Mouse (Mus musculus) MEL (cell line): ENCODE measurements around the gene Irf2bp1. TPM values are rescaled to one million over a fixed set of nuclear protein-coding genes. Genes with fewer than 3 reads are reported as not detected.

ENCODE experiments used
- DNase-seq: peaks from one replicate; pipeline ENCODE4 v3.0.0; 2011; ENCODE audit warnings: low read depth, low spot score
- H3K27ac ChIP-seq: 2 replicates; pipeline ENCODE4 v1.5.1; 2012; ENCODE audit warnings: low read depth, mild to moderate bottlenecking, control low read depth, low read length, moderate library complexity; ENCODE audit not compliant: control insufficient read depth
- H3K27me3 ChIP-seq, 2 experiments: fragments of 150-350 bp in 1 of 2; sonication (generic) in 1 of 2; 2 replicates each; pipeline ENCODE4 v1.6.1; 2012; ENCODE audit warnings: low read length in 2 of 2, mild to moderate bottlenecking in 2 of 2, improper control_type of control experiment in 1 of 2, moderate library complexity in 1 of 2; ENCODE audit not compliant: insufficient read depth in 2 of 2, control insufficient read depth in 1 of 2
- H3K36me3 ChIP-seq, 2 experiments: 2 replicates each; pipeline ENCODE4 v1.6.1; 2012 to 2014; ENCODE audit warnings: low read length in 2 of 2, improper control_type of control experiment in 1 of 2, inconsistent platforms in 1 of 2, mild to moderate bottlenecking in 1 of 2; ENCODE audit not compliant: insufficient read depth in 2 of 2, control insufficient read depth in 1 of 2
- H3K4me1 ChIP-seq, 2 experiments: fragments of 150-350 bp in 1 of 2; sonication (generic) in 1 of 2; 2 replicates each; pipeline ENCODE4 v1.6.1; 2012; ENCODE audit warnings: low read length in 2 of 2, improper control_type of control experiment in 1 of 2, mild to moderate bottlenecking in 1 of 2; ENCODE audit not compliant: insufficient read depth in 2 of 2, control insufficient read depth in 1 of 2
- H3K4me3 ChIP-seq, 2 experiments: fragments of 150-350 bp in 1 of 2; sonication (generic) in 1 of 2; 2 replicates each; pipeline ENCODE4 v1.5.1; 2012; ENCODE audit warnings: low read depth in 2 of 2, low read length in 2 of 2, mild to moderate bottlenecking in 2 of 2, moderate library complexity in 2 of 2, control low read depth in 1 of 2, improper control_type of control experiment in 1 of 2; ENCODE audit not compliant: control insufficient read depth in 1 of 2, insufficient read depth in 1 of 2
- H3K79me2 ChIP-seq: 2 replicates; pipeline ENCODE4 v1.6.1; 2012; ENCODE audit warnings: mild to moderate bottlenecking, low read length, moderate library complexity; ENCODE audit not compliant: control insufficient read depth, poor library complexity, insufficient read depth
- H3K9ac ChIP-seq: 2 replicates; pipeline ENCODE4 v1.6.1; 2012; ENCODE audit warnings: low read depth, mild to moderate bottlenecking, control low read depth, low read length, moderate library complexity; ENCODE audit not compliant: control insufficient read depth, poor library complexity, severe bottlenecking
- H3K9me3 ChIP-seq: fragments of 150-350 bp; sonication (generic); replicated peaks from 2 replicates; pipeline ENCODE4 v1.6.1; 2012; ENCODE audit warnings: mild to moderate bottlenecking, low read length, improper control_type of control experiment, moderate library complexity; ENCODE audit not compliant: insufficient read depth
- BHLHE40 ChIP-seq: IDR thresholded peaks from 2 replicates; pipeline ENCODE4 v1.6.1; 2012; ENCODE audit warnings: low read depth, mild to moderate bottlenecking, inconsistent platforms, low read length, improper control_type of control experiment, borderline replicate concordance
- CHD1 ChIP-seq: IDR thresholded peaks from 2 replicates; pipeline ENCODE4 v1.6.1; 2012; ENCODE audit warnings: low read depth, mild to moderate bottlenecking, inconsistent platforms, low read length, improper control_type of control experiment
- CTCF ChIP-seq, 3 experiments: IDR thresholded peaks in 2 of 3; conservative IDR thresholded peaks in 1 of 3; 2 replicates each; pipeline ENCODE4 v1.5.1; 2011 to 2012; ENCODE audit warnings: low read length in 3 of 3, low read depth in 2 of 3, mild to moderate bottlenecking in 2 of 3, improper control_type of control experiment in 1 of 3, inconsistent platforms in 1 of 3, mixed read lengths in 1 of 3, moderate library complexity in 1 of 3; ENCODE audit not compliant: control insufficient read depth in 1 of 3, insufficient read depth in 1 of 3, poor library complexity in 1 of 3, severe bottlenecking in 1 of 3
- ETS1 ChIP-seq: IDR thresholded peaks from 2 replicates; pipeline ENCODE4 v1.6.1; 2012; ENCODE audit warnings: low read depth, mild to moderate bottlenecking, inconsistent platforms, low read length, improper control_type of control experiment, moderate library complexity
- GABPA ChIP-seq: IDR thresholded peaks from 2 replicates; pipeline ENCODE4 v1.6.1; 2012; ENCODE audit warnings: low read depth, mild to moderate bottlenecking, inconsistent platforms, low read length, improper control_type of control experiment, moderate library complexity
- GATA1 ChIP-seq: IDR thresholded peaks from 2 replicates; pipeline ENCODE4 v1.6.1; 2011; ENCODE audit warnings: low read depth, low read length, improper control_type of control experiment
- KAT2A ChIP-seq: conservative IDR thresholded peaks from 2 replicates; pipeline ENCODE4 v1.6.1; 2012; ENCODE audit warnings: low read depth, low read length, improper control_type of control experiment, inconsistent platforms
- MAFK ChIP-seq: IDR thresholded peaks from 2 replicates; pipeline ENCODE4 v1.6.1; 2011; ENCODE audit warnings: low read depth, mild to moderate bottlenecking, low read length, improper control_type of control experiment, borderline replicate concordance
- MAX ChIP-seq: IDR thresholded peaks from 2 replicates; pipeline ENCODE4 v1.6.1; 2011; ENCODE audit warnings: low read length, improper control_type of control experiment
- MAZ ChIP-seq: IDR thresholded peaks from 2 replicates; pipeline ENCODE4 v1.6.1; 2012; ENCODE audit warnings: low read depth, mild to moderate bottlenecking, inconsistent platforms, low read length, improper control_type of control experiment
- MEF2A ChIP-seq: IDR thresholded peaks from 2 replicates; pipeline ENCODE4 v1.6.1; 2014; ENCODE audit warnings: low read depth, mild to moderate bottlenecking, inconsistent platforms, low read length, improper control_type of control experiment; ENCODE audit not compliant: poor library complexity, insufficient replicate concordance, severe bottlenecking; ENCODE audit errors: extremely low read depth
- MYB ChIP-seq: IDR thresholded peaks from 2 replicates; pipeline ENCODE4 v1.6.1; 2011; ENCODE audit warnings: mild to moderate bottlenecking, low read depth, low read length, improper control_type of control experiment
- MYC ChIP-seq: IDR thresholded peaks from 2 replicates; pipeline ENCODE4 v1.6.1; 2011; ENCODE audit warnings: low read depth, mild to moderate bottlenecking, low read length, improper control_type of control experiment, moderate library complexity
- NELFE ChIP-seq: IDR thresholded peaks from 2 replicates; pipeline ENCODE4 v1.6.1; 2011; ENCODE audit warnings: low read depth, low read length, improper control_type of control experiment
- NRF1 ChIP-seq: IDR thresholded peaks from 2 replicates; pipeline ENCODE4 v1.6.1; 2014; ENCODE audit warnings: low read depth, mild to moderate bottlenecking, inconsistent platforms, low read length, improper control_type of control experiment, moderate library complexity; ENCODE audit not compliant: poor library complexity, insufficient read depth, severe bottlenecking
- POLR2AphosphoS2 ChIP-seq: IDR thresholded peaks from 2 replicates; pipeline ENCODE4 v1.6.1; 2011; ENCODE audit warnings: low read length, improper control_type of control experiment
- POLR2AphosphoS5 ChIP-seq: IDR thresholded peaks from 2 replicates; pipeline ENCODE4 v1.6.1; 2012; ENCODE audit warnings: low read depth, borderline replicate concordance, mild to moderate bottlenecking, inconsistent platforms, low read length, moderate library complexity, mixed read lengths
- RCOR1 ChIP-seq: IDR thresholded peaks from 2 replicates; pipeline ENCODE4 v1.6.1; 2012; ENCODE audit warnings: low read depth, mild to moderate bottlenecking, inconsistent platforms, low read length, improper control_type of control experiment
- SIN3A ChIP-seq: IDR thresholded peaks from 2 replicates; pipeline ENCODE4 v1.6.1; 2012; ENCODE audit warnings: low read length, improper control_type of control experiment, inconsistent platforms
- SMC3 ChIP-seq: IDR thresholded peaks from 2 replicates; pipeline ENCODE4 v1.6.1; 2011; ENCODE audit warnings: low read depth, low read length, improper control_type of control experiment
- TAL1 ChIP-seq: IDR thresholded peaks from 2 replicates; pipeline ENCODE4 v1.6.1; 2012; ENCODE audit warnings: mild to moderate bottlenecking, inconsistent platforms, low read length, moderate library complexity, mixed read lengths
- TCF12 ChIP-seq: IDR thresholded peaks from 2 replicates; pipeline ENCODE4 v1.6.1; 2014; ENCODE audit warnings: low read depth, mild to moderate bottlenecking, inconsistent platforms, low read length, improper control_type of control experiment, moderate library complexity
- UBTF ChIP-seq: IDR thresholded peaks from 2 replicates; pipeline ENCODE4 v1.6.1; 2012; ENCODE audit warnings: low read depth, mild to moderate bottlenecking, inconsistent platforms, low read length, improper control_type of control experiment, moderate library complexity, borderline replicate concordance; ENCODE audit not compliant: insufficient read depth
- USF1 ChIP-seq: IDR thresholded peaks from 2 replicates; pipeline ENCODE4 v1.6.1; 2014; ENCODE audit warnings: low read depth, mild to moderate bottlenecking, inconsistent platforms, low read length, improper control_type of control experiment, moderate library complexity
- USF2 ChIP-seq, 2 experiments: IDR thresholded peaks; 2 replicates each; pipeline ENCODE4 v1.6.1; 2011 to 2012; ENCODE audit warnings: improper control_type of control experiment in 2 of 2, low read length in 2 of 2, borderline replicate concordance in 1 of 2, inconsistent platforms in 1 of 2, low read depth in 1 of 2, mild to moderate bottlenecking in 1 of 2; ENCODE audit not compliant: insufficient read depth in 1 of 2
- ZC3H11A ChIP-seq: IDR thresholded peaks from 2 replicates; pipeline ENCODE4 v1.6.1; 2012; ENCODE audit warnings: low read depth, mild to moderate bottlenecking, inconsistent platforms, low read length, improper control_type of control experiment
- ZNF384 ChIP-seq: IDR thresholded peaks from 2 replicates; pipeline ENCODE4 v1.6.1; 2012; ENCODE audit warnings: low read depth, mild to moderate bottlenecking, inconsistent platforms, low read length, improper control_type of control experiment
- polyA plus RNA-seq, 2 experiments: library from polyadenylated mRNA; stranded (reverse) in 1 of 2; unstranded in 1 of 2; fragments of >175 nt in 1 of 2; fragments of >200 nt in 1 of 2; gene quantifications; 2 replicates each; pipeline versions ENCODE4 v1.2.1 to v1.2.4; 2012; ENCODE audit warnings: low replicate concordance in 2 of 2, low read depth in 1 of 2; ENCODE audit not compliant: insufficient read length in 2 of 2, insufficient read depth in 1 of 2, missing spikeins in 1 of 2
- total RNA-seq: library from RNA; depleted of rRNA; stranded (reverse); fragments of 300-350 nt; gene quantifications from 2 replicates; pipeline ENCODE4 v1.2.3, GENCODE M21; 2012

The Irf2bp1 gene
- total and polyA plus RNA-seq, 3 experiments = 33.1 to 41.1 TPM; not detected in 1

DNA sequence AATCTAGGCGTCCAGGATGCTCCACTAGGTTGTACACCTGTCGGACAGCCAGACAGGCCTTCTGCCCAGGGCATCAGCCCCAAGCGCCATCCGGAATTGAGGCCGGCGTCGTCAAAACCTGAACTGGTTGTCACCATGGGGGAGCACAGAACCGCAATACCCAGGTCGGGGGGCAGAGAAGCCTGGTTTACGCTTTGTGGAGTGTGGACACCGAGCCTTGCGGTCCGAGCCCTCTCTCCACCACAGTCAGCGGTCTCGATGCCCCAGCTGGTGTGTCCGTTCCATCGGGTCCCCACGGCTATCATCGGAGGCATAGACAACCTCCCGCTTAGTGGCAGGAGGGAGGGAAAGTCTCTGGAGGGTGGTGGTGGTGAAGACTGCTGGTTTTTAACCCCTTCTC lies 41.0 kb upstream of the Irf2bp1 start:
- peaks cover 8 to 13% of the 10 kb centered on the region in 2 experiments for H3K27me3 ChIP-seq
- H3K27ac ChIP-seq = no peak overlapping the region
- DNase-seq = no peak
- peaks cover under 1% of the 10 kb centered on the region; the same call in 1 of the 2 replicates for H3K79me2 ChIP-seq
- H3K4me1 ChIP-seq = 0 out of 4 replicates have a peak, but pooled peaks cover 0 to 8% of the 10 kb centered on the region in 2 experiments
- H3K9ac ChIP-seq = no peak overlapping the region
- H3K9me3 ChIP-seq = no peaks in the 10 kb centered on the region
- H3K36me3 ChIP-seq = no peaks in the 10 kb centered on the region
- no peak overlapping the region for H3K4me3 ChIP-seq
- TF ChIP-seq BHLHE40 (no peak), TCF12 (no peak), CTCF (IDR thresholded peaks at IDR 0.05 in 2 of 3, conservative IDR thresholded peaks at IDR 0.05 in 1 of 3; ENCODE audit: control insufficient read depth in 1 of 3, insufficient read depth in 1 of 3, low read depth in 2 of 3, low read length in 3 of 3, poor library complexity in 1 of 3, severe bottlenecking in 1 of 3) (no peak), USF2 (IDR thresholded peaks at IDR 0.05; ENCODE audit: borderline replicate concordance in 1 of 2, insufficient read depth in 1 of 2, low read depth in 1 of 2, low read length in 2 of 2) (no peak), POLR2AphosphoS2 (no peak), GATA1 (no peak), USF1 (no peak), MYB (no peak), TAL1 (no peak), CHD1 (no peak), KAT2A (no peak), ZC3H11A (no peak), RCOR1 (no peak), ZNF384 (no peak), MAZ (no peak)

DNA sequence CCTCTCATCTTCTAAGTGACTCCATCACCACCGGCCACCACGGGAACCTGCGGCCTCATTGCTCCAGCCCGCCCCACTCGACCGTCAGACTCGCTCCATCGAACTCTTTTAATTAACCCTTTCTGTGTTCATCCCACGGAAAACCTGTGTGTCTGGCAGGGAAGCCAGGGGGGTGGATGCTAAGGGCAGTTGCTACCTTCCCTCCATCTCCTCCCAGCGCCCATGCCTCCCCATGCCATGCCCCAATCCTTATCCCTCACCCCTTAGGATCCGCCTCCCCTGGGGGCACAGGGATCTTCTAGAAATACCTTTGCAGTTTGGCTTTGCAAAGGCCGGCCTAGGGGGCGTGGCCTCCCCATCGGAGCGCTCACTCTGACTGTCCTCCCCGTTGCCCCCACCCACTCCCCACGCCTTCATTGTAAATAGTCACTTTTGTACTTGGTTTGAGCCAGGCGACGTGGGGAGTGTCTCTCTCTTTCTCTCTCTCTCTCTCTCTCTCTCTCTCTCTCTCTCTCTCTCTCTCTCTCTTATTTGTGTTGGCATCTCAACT lies 40.5 kb upstream of the Irf2bp1 start:
- no peak for TF ChIP-seq ZNF384
- no peak for TF ChIP-seq GABPA
- TF ChIP-seq SIN3A = no peak
- no peak for TF ChIP-seq RCOR1
- TF ChIP-seq CHD1 = no peak
- TF ChIP-seq GATA1 = no peak
- no peak for TF ChIP-seq SMC3
- TF ChIP-seq MEF2A = no peak
- TF ChIP-seq UBTF = no peak
- no peak for TF ChIP-seq ETS1
- no peak for TF ChIP-seq TCF12
- TF ChIP-seq MYC = no peak
- no peak for TF ChIP-seq NRF1
- TF ChIP-seq MYB = no peak
- TF ChIP-seq ZC3H11A = no peak
- TF ChIP-seq NELFE = no peak
- no peak for TF ChIP-seq MAX
- TF ChIP-seq MAFK = no peak
- no peak for TF ChIP-seq POLR2AphosphoS5
- peaks cover 8 to 13% of the 10 kb centered on the region in 2 experiments for H3K27me3 ChIP-seq
- H3K27ac ChIP-seq = no peak overlapping the region
- no peaks in the 10 kb centered on the region for H3K79me2 ChIP-seq
- H3K4me3 ChIP-seq = no peak overlapping the region
- 0 out of 4 replicates have a peak, but pooled peaks cover 0 to 8% of the 10 kb centered on the region in 2 experiments for H3K4me1 ChIP-seq
- H3K9me3 ChIP-seq = no peaks in the 10 kb centered on the region
- DNase-seq = no peak
- H3K9ac ChIP-seq = no peak overlapping the region
- H3K36me3 ChIP-seq = no peaks in the 10 kb centered on the region
